Mouse (Mus musculus) heart, embryonic 11.5 days (tissue): ENCODE measurements at regions not wholly inside any gene's neighbourhood (a gene's known extent, or its start where the extent isn't known, plus 50 kb on each side); places are given as distances from the start of the nearest gene placed in this dataset.

ENCODE experiments used
- ATAC-seq: fragments of 200-750 bp; cut with Nextera tagmentation; replicated peaks from 2 replicates; pipeline ENCODE4 v1.8.0; 2017; ENCODE audit warnings: moderate library complexity; ENCODE audit not compliant: insufficient number of reproducible peaks, low FRiP score, low TSS enrichment
- H3K27ac ChIP-seq: fragments of 300-500 bp; sonication (generic); 2 replicates; pipeline ENCODE4 v1.5.1; 2014; ENCODE audit warnings: mild to moderate bottlenecking, low read depth, low read length
- H3K27me3 ChIP-seq: fragments of 300-500 bp; sonication (generic); 2 replicates; pipeline ENCODE4 v1.6.1; 2014; ENCODE audit warnings: mild to moderate bottlenecking, low read length, mixed read lengths; ENCODE audit not compliant: control insufficient read depth, insufficient read depth
- H3K36me3 ChIP-seq: fragments of 300-500 bp; sonication (generic); 2 replicates; pipeline ENCODE4 v1.6.1; 2014; ENCODE audit warnings: mild to moderate bottlenecking, low read length, moderate library complexity, mixed read lengths; ENCODE audit not compliant: control insufficient read depth, insufficient read depth
- H3K4me1 ChIP-seq: fragments of 300-500 bp; sonication (generic); 2 replicates; pipeline ENCODE4 v1.6.1; 2014; ENCODE audit warnings: low read length; ENCODE audit not compliant: control insufficient read depth, insufficient read depth
- H3K4me2 ChIP-seq: fragments of 300-500 bp; sonication (generic); 2 replicates; pipeline ENCODE4 v1.6.1; 2014; ENCODE audit warnings: mild to moderate bottlenecking, moderate library complexity
- H3K4me3 ChIP-seq: fragments of 300-500 bp; sonication (generic); 2 replicates; pipeline ENCODE4 v1.5.1; 2014; ENCODE audit warnings: low read depth, low read length
- H3K9ac ChIP-seq: fragments of 300-500 bp; sonication (generic); 2 replicates; pipeline ENCODE4 v1.6.1; 2014; ENCODE audit warnings: mild to moderate bottlenecking, low read depth, low read length, moderate library complexity
- H3K9me3 ChIP-seq: fragments of 300-500 bp; sonication (generic); replicated peaks from 2 replicates; pipeline ENCODE4 v1.6.1; 2016; ENCODE audit warnings: low read length; ENCODE audit not compliant: control insufficient read depth
- WGBS: fragments of 180-500 bp; shearing (Covaris S2); extraction: QIAGEN DNeasy Blood & Tissue Kit; methylation state at CpG from one replicate; pipeline ENCODE4 v1.1.7; 2014; ENCODE audit not compliant: insufficient replicate concordance; 5-methylcytosine and 5-hydroxymethylcytosine counted together

DNA sequence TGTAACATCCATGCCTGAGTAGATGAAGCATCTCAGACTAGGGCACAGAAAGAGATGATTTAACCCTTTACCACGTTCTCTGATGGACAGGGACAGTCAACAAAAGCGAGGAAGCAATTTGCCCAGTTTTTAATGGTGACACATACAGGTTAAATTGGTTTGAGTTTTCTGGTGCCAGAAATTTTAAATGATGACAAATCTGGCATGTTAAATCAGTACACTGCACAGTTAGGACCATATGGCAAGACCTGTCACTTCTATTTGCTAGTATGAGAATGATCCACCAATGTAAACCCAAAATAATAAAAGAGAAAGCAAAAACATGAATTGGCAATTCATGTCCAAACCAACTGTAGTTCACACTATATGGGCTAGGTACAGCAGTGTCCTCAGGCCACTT lies 268.3 kb downstream of the Rdh14 start:
- H3K36me3 ChIP-seq: no peaks in the 10 kb centered on the region
- H3K4me3 ChIP-seq: no peak overlapping the region
- no peaks in the 10 kb centered on the region for H3K9me3 ChIP-seq
- no peaks in the 10 kb centered on the region for H3K4me1 ChIP-seq
- 58% methylated on average over 2 of the region's 2 CpGs for WGBS
- no peak overlapping the region for H3K27ac ChIP-seq
- H3K4me2 ChIP-seq: no peak overlapping the region
- H3K9ac ChIP-seq: no peak overlapping the region
- ATAC-seq: no peak
- H3K27me3 ChIP-seq: no peaks in the 10 kb centered on the region

DNA sequence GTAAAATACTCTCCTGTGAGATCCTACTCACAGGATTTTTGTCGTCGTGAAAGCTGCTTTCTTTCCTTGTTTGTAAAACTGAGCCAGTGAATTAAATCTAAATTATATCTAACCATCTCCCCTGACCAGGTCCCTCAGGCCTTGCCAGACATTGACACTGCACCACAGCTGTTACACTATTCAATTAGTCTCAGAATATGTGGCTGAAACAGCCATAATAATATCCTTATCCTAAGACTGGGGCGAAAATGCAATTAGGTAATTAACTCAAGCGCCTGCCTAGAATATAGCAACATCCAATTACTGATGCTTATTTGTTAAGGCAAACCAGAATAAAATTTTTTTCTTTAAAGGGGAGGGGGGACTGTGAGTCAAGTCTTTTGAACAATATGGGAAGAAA lies 296.2 kb downstream of the Rdh14 start:
- ATAC-seq: no peak
- H3K4me3 ChIP-seq: no peak overlapping the region
- no peak overlapping the region for H3K9ac ChIP-seq
- no peaks in the 10 kb centered on the region for H3K4me1 ChIP-seq
- no peak overlapping the region for H3K4me2 ChIP-seq
- no peaks in the 10 kb centered on the region for H3K9me3 ChIP-seq
- no peak overlapping the region for H3K27ac ChIP-seq
- no peaks in the 10 kb centered on the region for H3K36me3 ChIP-seq
- H3K27me3 ChIP-seq: no peaks in the 10 kb centered on the region
- 75% methylated on average over 4 of the region's 4 CpGs for WGBS
